Mouse (Mus musculus): Measurements from ENCODE around the gene Pum3. TPM values are rescaled to one million over a fixed set of nuclear protein-coding genes. Genes with fewer than 3 reads are reported as not detected.

Gene Pum3
- 61.1 and 70.7 TPM in 2 replicates for polyA plus RNA-seq (2015; fragmentation: Nextera tagmentation; extraction: Ambion mirVana)

DNA sequence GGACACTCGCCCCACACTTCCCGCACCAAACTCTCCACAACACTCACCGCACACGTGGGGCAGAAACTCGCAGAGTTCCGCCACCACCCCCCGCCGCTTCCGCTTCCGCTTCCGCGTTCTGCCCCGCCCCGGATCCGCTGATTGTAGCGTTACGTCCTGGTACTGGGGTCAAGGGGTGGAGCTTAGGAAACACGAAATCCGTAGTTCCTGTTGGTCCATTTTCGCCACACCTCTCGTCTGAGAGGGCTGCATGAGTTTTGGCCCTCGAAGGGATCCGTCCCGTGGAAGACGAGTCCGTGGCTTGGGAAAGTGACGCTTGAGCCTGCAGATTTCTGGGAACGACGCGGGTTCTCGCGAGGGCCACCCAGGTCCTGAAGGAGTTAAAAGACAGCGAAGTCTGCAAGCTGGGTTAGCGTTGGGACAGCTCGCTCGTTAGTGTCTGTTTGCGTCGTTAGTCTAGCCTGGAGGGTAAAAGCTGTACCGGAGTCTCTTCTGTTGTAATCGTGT is at the start of gene Pum3:
Gene Pum3 (minus strand): TSS at position 81 of the 507 bp plus-strand sequence.
- ATAC-seq (ENCODE audit: insufficient number of reproducible peaks, low FRiP score, low TSS enrichment, low read depth) = peak; percentile 98
- peak within 1 kb of the TSS; percentile 94 for H3K4me3 ChIP-seq
- H3K9ac ChIP-seq = peak within 1 kb of the TSS; percentile 69
- H3K27me3 ChIP-seq = no peaks in the 10 kb centered on the region
- peak within 1 kb of the TSS; percentile 76 for H3K4me2 ChIP-seq
- H3K4me1 ChIP-seq = peaks cover 21% of the 10 kb centered on the region
- H3K9me3 ChIP-seq = no peaks in the 10 kb centered on the region
- H3K27ac ChIP-seq = peak within 1 kb of the TSS; percentile 97
- under 1% methylated on average over 40 of the region's 40 CpGs for WGBS
- H3K36me3 ChIP-seq = peaks cover 7% of the 10 kb centered on the region

- no peak overlapping the region for H3K27ac ChIP-seq
These were observed 37.1 kb upstream of the Pum3 start for GRCm38 (mm10) chr19:27466691-27467090.

GRCm38 (mm10) chr19:27462656-27463055 is 33.0 kb upstream of the Pum3 start:
- no peak for ATAC-seq (ENCODE audit: insufficient number of reproducible peaks, low FRiP score, low TSS enrichment, low read depth)
- Histone ChIP-seq H3K4me2 (no peak overlapping the region), H3K27me3 (no peaks in the 10 kb centered on the region; the same call in 1 of the 2 replicates), H3K36me3 (no peaks in the 10 kb centered on the region), H3K9ac (no peak overlapping the region), H3K27ac (no peak overlapping the region), H3K4me1 (no peaks in the 10 kb centered on the region), H3K9me3 (no peaks in the 10 kb centered on the region), H3K4me3 (no peak overlapping the region)
- WGBS = 61% methylated on average over 4 of the region's 4 CpGs

More at GRCm38 (mm10) chr19:27466691-27467090, 37.1 kb upstream of the Pum3 start:
- H3K9me3 ChIP-seq = no peaks in the 10 kb centered on the region
- H3K27me3 ChIP-seq = no peaks in the 10 kb centered on the region
- H3K36me3 ChIP-seq = no peaks in the 10 kb centered on the region
- no peak overlapping the region for H3K9ac ChIP-seq
- no peak for ATAC-seq (ENCODE audit: insufficient number of reproducible peaks, low FRiP score, low TSS enrichment, low read depth)
- 67% methylated on average over 4 of the region's 4 CpGs for WGBS
- H3K4me2 ChIP-seq = no peak overlapping the region
- H3K4me1 ChIP-seq = no peaks in the 10 kb centered on the region
- no peak overlapping the region for H3K4me3 ChIP-seq

- Histone ChIP-seq H3K27me3 (no peaks in the 10 kb centered on the region), H3K4me1 (no peaks in the 10 kb centered on the region), H3K36me3 (no peaks in the 10 kb centered on the region), H3K4me2 (no peak overlapping the region), H3K9ac (no peak overlapping the region), H3K27ac (no peak overlapping the region), H3K9me3 (no peaks in the 10 kb centered on the region), H3K4me3 (no peak overlapping the region)
- no peak for ATAC-seq (ENCODE audit: insufficient number of reproducible peaks, low FRiP score, low TSS enrichment, low read depth)
- WGBS = 16% methylated on average over 4 of the region's 4 CpGs
These were observed 20.8 kb upstream of the Pum3 start for GRCm38 (mm10) chr19:27450458-27450857.

DNA sequence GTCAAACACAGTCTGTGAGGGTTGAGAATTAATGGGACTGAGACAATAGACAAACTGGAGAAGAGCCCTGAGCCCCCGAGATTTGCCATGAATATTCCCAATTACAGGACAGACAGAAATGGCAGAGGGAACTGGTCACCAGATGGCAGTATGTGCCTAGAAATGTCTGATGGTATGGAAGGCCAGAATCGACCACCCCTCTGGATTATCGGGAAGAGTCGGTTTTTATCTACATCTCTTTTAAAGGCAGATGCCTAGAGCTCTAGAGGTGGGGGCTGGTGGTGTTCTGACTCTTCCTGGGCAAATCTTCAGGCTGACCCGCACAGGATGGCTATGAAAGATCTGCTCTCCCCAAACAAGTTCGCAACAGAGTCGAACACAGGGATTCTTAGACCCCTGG is 17.9 kb upstream of the Pum3 start:
- Histone ChIP-seq H3K27ac (no peak overlapping the region), H3K4me3 (no peak overlapping the region), H3K4me1 (no peaks in the 10 kb centered on the region), H3K36me3 (no peaks in the 10 kb centered on the region), H3K9ac (no peak overlapping the region), H3K4me2 (no peak overlapping the region), H3K9me3 (no peaks in the 10 kb centered on the region), H3K27me3 (no peaks in the 10 kb centered on the region)
- ATAC-seq (ENCODE audit: insufficient number of reproducible peaks, low FRiP score, low TSS enrichment, low read depth) = no peak
- WGBS = 33% methylated on average over 7 of the region's 7 CpGs

- no peak for ATAC-seq (ENCODE audit: insufficient number of reproducible peaks, low FRiP score, low TSS enrichment, low read depth)
- no peaks in the 10 kb centered on the region for H3K4me1 ChIP-seq
- WGBS = 23% methylated on average over 5 of the region's 5 CpGs
These were observed 11.5 kb upstream of the Pum3 start for GRCm38 (mm10) chr19:27441106-27441505.

GRCm38 (mm10) chr19:27437982-27438652 is 8.5 kb upstream of the Pum3 start:
- no peaks in the 10 kb centered on the region for H3K27me3 ChIP-seq
- H3K4me3 ChIP-seq = no peak overlapping the region
- H3K4me1 ChIP-seq = no peaks in the 10 kb centered on the region
- no peak overlapping the region for H3K27ac ChIP-seq
- no peaks in the 10 kb centered on the region for H3K36me3 ChIP-seq
- no peak overlapping the region for H3K4me2 ChIP-seq
- WGBS = 76% methylated on average over 10 of the region's 10 CpGs
- H3K9ac ChIP-seq = no peak overlapping the region
- ATAC-seq (ENCODE audit: insufficient number of reproducible peaks, low FRiP score, low TSS enrichment, low read depth) = no peak
- H3K9me3 ChIP-seq = no peaks in the 10 kb centered on the region

More at GRCm38 (mm10) chr19:27441106-27441505, 11.5 kb upstream of the Pum3 start:
- Histone ChIP-seq H3K9me3 (no peaks in the 10 kb centered on the region), H3K9ac (no peak overlapping the region), H3K27me3 (no peaks in the 10 kb centered on the region), H3K36me3 (no peaks in the 10 kb centered on the region), H3K4me3 (no peak overlapping the region), H3K27ac (no peak overlapping the region), H3K4me2 (no peak overlapping the region)

DNA sequence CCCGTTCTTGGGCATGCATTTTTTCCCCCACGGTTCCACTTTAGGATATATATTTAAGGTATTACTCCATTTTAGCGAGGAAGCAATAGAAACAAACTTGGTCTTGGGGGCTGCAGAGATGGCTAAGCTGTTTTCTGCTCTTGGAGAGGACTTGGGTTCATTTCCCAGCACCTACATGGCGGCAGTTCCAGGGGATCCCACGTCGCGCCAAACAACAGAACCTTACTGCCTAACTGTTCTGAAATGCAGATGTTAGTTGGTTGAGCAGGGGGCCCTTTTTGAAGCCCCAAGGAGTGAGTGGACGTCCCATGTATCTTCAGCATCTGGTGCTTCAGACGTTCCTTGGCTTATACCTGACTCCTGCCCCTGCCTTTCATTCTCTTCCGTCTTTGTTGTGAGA is 781 bp upstream of the Pum3 start:
- H3K4me3 ChIP-seq = peak overlapping the region; percentile 94
- ATAC-seq (ENCODE audit: insufficient number of reproducible peaks, low FRiP score, low TSS enrichment, low read depth) = no peak
- under 1% methylated on average over 10 of the region's 10 CpGs for WGBS
- peak overlapping the region; percentile 69 for H3K9ac ChIP-seq
- peak overlapping the region; percentile 97 for H3K27ac ChIP-seq
- H3K4me2 ChIP-seq = peak overlapping the region; percentile 76
- H3K36me3 ChIP-seq = peaks cover 2% of the 10 kb centered on the region; the same call in 1 of the 2 replicates
- H3K27me3 ChIP-seq = no peaks in the 10 kb centered on the region
- peaks cover 20% of the 10 kb centered on the region for H3K4me1 ChIP-seq
- no peaks in the 10 kb centered on the region for H3K9me3 ChIP-seq

DNA sequence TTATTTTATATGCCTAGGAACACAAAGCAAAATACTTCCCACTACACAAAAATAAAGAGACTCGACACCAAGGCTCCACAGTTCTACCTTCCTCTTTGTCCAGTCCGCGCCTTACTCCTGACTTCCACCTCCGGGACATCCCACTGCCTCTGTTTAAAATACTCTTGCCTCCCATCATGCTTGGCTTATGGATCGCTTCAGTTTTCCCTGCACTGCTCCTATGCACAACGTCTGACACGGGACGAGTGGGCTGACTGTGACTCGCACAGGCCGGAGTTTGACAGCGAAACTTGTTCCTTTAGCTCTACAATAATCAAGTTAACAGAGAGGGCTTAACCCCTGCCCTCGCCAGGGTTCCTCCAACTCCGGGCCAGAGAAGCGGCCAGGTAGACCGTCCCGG is 344 bp downstream of the Pum3 start:
- Histone ChIP-seq H3K9me3 (no peaks in the 10 kb centered on the region), H3K27me3 (no peaks in the 10 kb centered on the region), H3K36me3 (peaks cover 12% of the 10 kb centered on the region), H3K4me2 (peak overlapping the region; percentile 72), H3K27ac (peak overlapping the region; percentile 40), H3K4me3 (peak overlapping the region; percentile 94), H3K9ac (peak overlapping the region; percentile 50), H3K4me1 (peaks cover 21% of the 10 kb centered on the region)
- ATAC-seq (ENCODE audit: insufficient number of reproducible peaks, low FRiP score, low TSS enrichment, low read depth) = no peak
- under 1% methylated on average over 16 of the region's 16 CpGs for WGBS

- Histone ChIP-seq H3K4me2 (no peak overlapping the region), H3K36me3 (peaks cover 24% of the 10 kb centered on the region), H3K4me3 (no peak overlapping the region), H3K4me1 (peaks cover 21% of the 10 kb centered on the region), H3K9ac (no peak overlapping the region), H3K9me3 (no peaks in the 10 kb centered on the region), H3K27ac (no peak overlapping the region), H3K27me3 (no peaks in the 10 kb centered on the region)
- no peak for ATAC-seq (ENCODE audit: insufficient number of reproducible peaks, low FRiP score, low TSS enrichment, low read depth)
- WGBS = 78% methylated on average over 2 of the region's 2 CpGs
These were observed 1.8 kb downstream of the Pum3 start for GRCm38 (mm10) chr19:27427865-27428264.

- peaks cover 21% of the 10 kb centered on the region for H3K4me1 ChIP-seq
- peaks cover 37% of the 10 kb centered on the region for H3K36me3 ChIP-seq
- no peaks in the 10 kb centered on the region for H3K27me3 ChIP-seq
- no peak overlapping the region for H3K27ac ChIP-seq
- ATAC-seq (ENCODE audit: insufficient number of reproducible peaks, low FRiP score, low TSS enrichment, low read depth) = no peak
- 66% methylated on average over 1 of the region's 1 CpGs for WGBS
- H3K9ac ChIP-seq = no peak overlapping the region
- H3K4me2 ChIP-seq = no peak overlapping the region
- no peak overlapping the region for H3K4me3 ChIP-seq
- H3K9me3 ChIP-seq = no peaks in the 10 kb centered on the region
These were observed 3.2 kb downstream of the Pum3 start for GRCm38 (mm10) chr19:27426451-27426850.

GRCm38 (mm10) chr19:27425656-27426055 is 4.0 kb downstream of the Pum3 start:
- Histone ChIP-seq H3K4me3 (no peak overlapping the region), H3K9me3 (no peaks in the 10 kb centered on the region), H3K27ac (no peak overlapping the region), H3K4me1 (peaks cover 14% of the 10 kb centered on the region), H3K9ac (no peak overlapping the region), H3K4me2 (no peak overlapping the region), H3K36me3 (peaks cover 43% of the 10 kb centered on the region), H3K27me3 (no peaks in the 10 kb centered on the region)
- no peak for ATAC-seq (ENCODE audit: insufficient number of reproducible peaks, low FRiP score, low TSS enrichment, low read depth)
- 54% methylated on average over 7 of the region's 7 CpGs for WGBS
